Mouse (Mus musculus): ENCODE data around the gene Tigar. TPM values are rescaled to one million over a fixed set of nuclear protein-coding genes. Genes with fewer than 3 reads are reported as not detected.

Gene Tigar
- polyA plus RNA-seq, 1 experiment from 2014 or later = 2.2 TPM

GRCm38 (mm10) chr6:127059975-127060374, 49.4 kb downstream of the Tigar start:
- Histone ChIP-seq H3K9me3 (no peaks in the 10 kb centered on the region), H3K27me3 (0 out of 2 replicates have a peak, but pooled peaks cover 9% of the 10 kb centered on the region), H3K4me2 (no peak overlapping the region), H3K27ac (no peak overlapping the region), H3K9ac (no peak overlapping the region), H3K36me3 (no peaks in the 10 kb centered on the region), H3K4me1 (peaks cover 5% of the 10 kb centered on the region; the same call in 1 of the 2 replicates), H3K4me3 (no peak overlapping the region)
- 79% methylated on average over 4 of the region's 4 CpGs for WGBS
- ATAC-seq (ENCODE audit: insufficient number of reproducible peaks, low FRiP score, low TSS enrichment, low read depth) = no peak

GRCm38 (mm10) chr6:127056990-127057588, 52.3 kb downstream of the Tigar start:
- no peak for ATAC-seq (ENCODE audit: insufficient number of reproducible peaks, low FRiP score, low TSS enrichment, low read depth)
- no peak overlapping the region for H3K4me3 ChIP-seq
- H3K9me3 ChIP-seq = no peaks in the 10 kb centered on the region
- H3K9ac ChIP-seq = no peak overlapping the region
- H3K4me1 ChIP-seq = no peaks in the 10 kb centered on the region
- H3K27me3 ChIP-seq = no peaks in the 10 kb centered on the region
- 77% methylated on average over 12 of the region's 12 CpGs for WGBS
- no peak overlapping the region for H3K27ac ChIP-seq
- no peaks in the 10 kb centered on the region for H3K36me3 ChIP-seq
- no peak overlapping the region for H3K4me2 ChIP-seq

GRCm38 (mm10) chr6:127050847-127051246, 58.5 kb downstream of the Tigar start:
- Histone ChIP-seq H3K27ac (peak overlapping the region; percentile 54), H3K9ac (no peak overlapping the region), H3K4me1 (peaks cover 6% of the 10 kb centered on the region; the same call in 1 of the 2 replicates), H3K4me2 (no peak overlapping the region), H3K4me3 (no peak overlapping the region), H3K36me3 (no peaks in the 10 kb centered on the region), H3K27me3 (no peaks in the 10 kb centered on the region), H3K9me3 (no peaks in the 10 kb centered on the region)
- 21% methylated on average over 4 of the region's 4 CpGs for WGBS
- ATAC-seq (ENCODE audit: insufficient number of reproducible peaks, low FRiP score, low TSS enrichment, low read depth) = no peak

- no peaks in the 10 kb centered on the region for H3K4me1 ChIP-seq
- no peaks in the 10 kb centered on the region for H3K9me3 ChIP-seq
- H3K4me2 ChIP-seq = no peak overlapping the region
- no peaks in the 10 kb centered on the region for H3K27me3 ChIP-seq
- no peak overlapping the region for H3K9ac ChIP-seq
- 46% methylated on average over 6 of the region's 6 CpGs for WGBS
- no peaks in the 10 kb centered on the region for H3K36me3 ChIP-seq
- no peak overlapping the region for H3K4me3 ChIP-seq
- H3K27ac ChIP-seq = no peak overlapping the region
- ATAC-seq (ENCODE audit: insufficient number of reproducible peaks, low FRiP score, low TSS enrichment, low read depth) = no peak
These were observed 64.4 kb downstream of the Tigar start for GRCm38 (mm10) chr6:127044909-127045308.

Other genes with a start within 250 kb of the Tigar start
- gene Dyrk4, start 187.7 kb downstream of the Tigar start, polyA plus RNA-seq (2015; fragmentation: Nextera tagmentation; extraction: Ambion mirVana) = not detected in 2 replicates
- 44.0 and 47.4 TPM in 2 replicates for gene Rad51ap1, start 170.0 kb downstream of the Tigar start, polyA plus RNA-seq (2015; fragmentation: Nextera tagmentation; extraction: Ambion mirVana)
- gene D6Wsu163e, start 169.6 kb downstream of the Tigar start, polyA plus RNA-seq (2015; fragmentation: Nextera tagmentation; extraction: Ambion mirVana) = 18.5 and 19.6 TPM in 2 replicates
- 1.5 and 2.5 TPM in 2 replicates for gene Fgf6, start 94.0 kb downstream of the Tigar start, polyA plus RNA-seq (2015; fragmentation: Nextera tagmentation; extraction: Ambion mirVana)
- gene Fgf23, start 36.7 kb downstream of the Tigar start, polyA plus RNA-seq (2015; fragmentation: Nextera tagmentation; extraction: Ambion mirVana) = 0.12 TPM in 1 of 2 replicates, not detected in the other
- 1,131 and 1,164 TPM in 2 replicates for gene Ccnd2, start 42.6 kb upstream of the Tigar start, polyA plus RNA-seq (2015; fragmentation: Nextera tagmentation; extraction: Ambion mirVana)

All from limb, embryonic 15.5 days (tissue).